Mouse (Mus musculus): ENCODE data around the gene H2al2a.

GRCm38 (mm10) chr2:18038895-18039371 lies 42.2 kb upstream of the H2al2a start:
- no peak for TF ChIP-seq CHD2 (IDR thresholded peaks at IDR 0.05; ENCODE audit: low read depth, low read length)
- TF ChIP-seq ZNF384 (IDR thresholded peaks at IDR 0.05; ENCODE audit: low read depth, low read length): no peak
- no peak for TF ChIP-seq MAFK (IDR thresholded peaks at IDR 0.05; ENCODE audit: insufficient read depth, low read depth, low read length)

Measured in ES-E14 (cell line).